Comparison of ENCODE assay signal across 31 mouse cellular contexts in genomic region chr6:30865031-30865678, GRCm38 (mm10). TPM values are rescaled to one million over a fixed set of nuclear protein-coding genes. Genes with fewer than 3 reads are reported as not detected.
"Had no signal": no experiment of that assay in that cellular context is flagged by ENCODE, and none has a peak within 500 bp of the region (broad histone marks: within the 10 kb centered on the region; RNA-seq: fewer than 3 reads in every experiment).

No protein-coding gene starts in this region.

- H3K9me3 ChIP-seq: heart, embryonic 13.5 days; heart, embryonic 15.5 days; hindbrain, embryonic 13.5 days; hindbrain, embryonic 15.5 days; kidney, embryonic 15.5 days; limb, embryonic 10.5 days; limb, embryonic 12.5 days; liver, embryonic 13.5 days had no signal

- H3K27me3 ChIP-seq: heart, embryonic 13.5 days; heart, embryonic 15.5 days; hindbrain, embryonic 13.5 days; hindbrain, embryonic 15.5 days; kidney, embryonic 15.5 days; limb, embryonic 12.5 days; liver, embryonic 13.5 days had no signal

- H3K4me1 ChIP-seq: hindbrain, embryonic 13.5 days; hindbrain, embryonic 15.5 days; kidney, embryonic 15.5 days; limb, embryonic 10.5 days; limb, embryonic 12.5 days; liver, embryonic 13.5 days had no signal

- H3K4me3 ChIP-seq: heart, adult 2 months; heart, embryonic 13.5 days; heart, embryonic 15.5 days; hindbrain, embryonic 13.5 days; hindbrain, embryonic 15.5 days; kidney, embryonic 15.5 days; layer of hippocampus, adult 2 months; left cerebral cortex, adult 2 months; limb, embryonic 10.5 days; limb, embryonic 12.5 days; liver, embryonic 13.5 days had no signal

- H3K27ac ChIP-seq: heart, adult 2 months; heart, embryonic 13.5 days; heart, embryonic 15.5 days; hindbrain, embryonic 13.5 days; hindbrain, embryonic 15.5 days; hindbrain, postnatal 0 days; kidney, embryonic 15.5 days; kidney, postnatal 0 days; layer of hippocampus, adult 2 months; left cerebral cortex, adult 2 months; limb, embryonic 10.5 days; limb, embryonic 12.5 days; liver, embryonic 13.5 days had no signal

- H3K9ac ChIP-seq: forebrain, postnatal 0 days; heart, embryonic 13.5 days; heart, embryonic 15.5 days; hindbrain, embryonic 13.5 days; hindbrain, embryonic 15.5 days; kidney, embryonic 15.5 days; limb, embryonic 12.5 days; liver, embryonic 13.5 days had no signal

- H3K4me2 ChIP-seq: heart, embryonic 11.5 days; heart, embryonic 13.5 days; heart, embryonic 15.5 days; hindbrain, embryonic 13.5 days; hindbrain, embryonic 15.5 days; kidney, embryonic 15.5 days; limb, embryonic 12.5 days; liver, embryonic 11.5 days; liver, embryonic 13.5 days had no signal

- ATAC-seq: forebrain, postnatal 0 days; hindbrain, postnatal 0 days had no signal

- H3K36me3 ChIP-seq: heart, embryonic 13.5 days; heart, embryonic 15.5 days; limb, embryonic 12.5 days; liver, embryonic 13.5 days had no signal

- DNase-seq: forebrain, postnatal 0 days; gastrocnemius, postnatal 14 days; gastrocnemius, postnatal 36 days; heart, adult 2 months; heart, postnatal 14 days; heart, postnatal 36 days; kidney, adult 11 months; kidney, adult 2 months; kidney, adult 9 months; kidney, postnatal 14 days; kidney, postnatal 36 days; liver; liver, embryonic 13.5 days had no signal

RNA-seq across cellular contexts. Expression of gene Tsga13, which starts 50.2 kb away (rescaled TPM):
- total RNA-seq: forebrain, postnatal 0 days; gastrocnemius, adult 18-20 months; gastrocnemius, adult 8-10 months; gastrocnemius, postnatal 14 days; gastrocnemius, postnatal 36 days; heart, adult 2 months; heart, postnatal 14 days; heart, postnatal 36 days; hematopoietic stem cell, adult 5-6 weeks; hindbrain, postnatal 0 days; layer of hippocampus, adult 2 months; layer of hippocampus, postnatal 25 days; left cerebral cortex, adult 2 months had no signal
- polyA plus RNA-seq: heart, adult 2 months; heart, embryonic 13.5 days; hindbrain, embryonic 11.5 days; kidney, adult 2 months; limb, embryonic 10.5 days; limb, embryonic 12.5 days; liver, embryonic 11.5 days; liver, embryonic 13.5 days had no signal
